Mouse (Mus musculus): ENCODE measurements around the gene Olfr552. TPM values are rescaled to one million over a fixed set of nuclear protein-coding genes. Genes with fewer than 3 reads are reported as not detected.
"Not testable (repeated sequence)": the region's sequence is repeated elsewhere in the genome, so short reads cannot be mapped to it uniquely, and the experiment has no call there.

The Olfr552 gene
- polyA plus RNA-seq, 1 experiment from 2014 or later: not detected

DNA sequence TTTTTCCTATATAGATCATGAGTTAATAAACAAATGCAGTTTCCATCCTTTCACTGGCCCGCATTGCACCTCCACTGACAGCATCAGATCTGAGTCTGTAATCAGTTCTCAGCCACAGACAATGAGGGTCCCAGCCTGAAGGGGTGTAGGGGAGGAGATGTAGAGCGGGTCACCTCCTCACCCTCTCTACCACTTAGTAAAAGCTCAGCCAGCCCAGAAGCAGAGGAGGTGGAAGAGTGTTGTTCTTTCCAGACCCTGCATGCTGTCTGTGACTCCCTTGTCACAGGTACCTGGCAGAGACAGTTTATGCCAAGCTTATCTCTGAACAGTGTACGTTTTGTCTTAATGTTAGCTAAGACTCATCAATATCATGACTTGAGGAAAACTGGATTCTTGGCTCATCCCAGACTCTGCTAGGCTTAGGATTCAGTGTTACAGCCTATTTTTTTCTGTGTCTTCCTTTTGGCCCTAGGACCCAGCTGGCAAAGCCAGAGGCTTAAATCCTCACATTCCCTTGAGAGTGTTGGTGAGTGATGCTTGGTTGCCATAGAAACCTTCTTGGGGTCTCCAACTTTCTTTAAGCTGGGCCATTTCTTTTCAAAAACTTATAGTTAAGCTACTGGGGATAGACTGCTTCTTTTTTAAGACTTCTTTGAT lies 24.3 kb upstream of the Olfr552 start:
- TF ChIP-seq EP300 (IDR thresholded peaks at IDR 0.05; ENCODE audit: low read depth) (no peak), CTCF (IDR thresholded peaks at IDR 0.05; ENCODE audit: low read depth) (no peak)

DNA sequence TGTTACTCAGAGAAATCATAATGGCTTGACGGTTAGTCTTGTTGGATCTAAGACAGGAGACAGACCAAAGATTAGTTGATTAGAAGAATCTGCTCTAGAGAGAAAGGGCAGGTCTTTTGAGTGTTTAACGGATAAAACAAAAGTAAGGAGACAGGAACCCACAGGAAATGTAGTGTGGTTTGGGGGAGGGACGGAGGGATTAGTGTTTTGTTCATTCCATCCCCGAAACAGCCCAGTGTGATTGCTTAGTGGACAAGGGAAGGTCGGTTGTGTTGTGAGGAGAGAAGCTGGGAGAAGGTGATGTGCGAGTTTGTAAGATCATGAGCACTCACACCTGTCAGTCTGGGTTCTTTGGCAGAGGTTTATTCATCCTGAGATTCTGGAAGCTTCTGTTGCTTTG lies 21.6 kb upstream of the Olfr552 start:
- DNase-seq: no peak
- Histone ChIP-seq H3K4me3 (ENCODE audit: low read depth, low read length) (no peak overlapping the region), H3K4me2 (ENCODE audit: low read depth, low read length) (no peak overlapping the region), H3K27ac (ENCODE audit: low read depth) (no peak overlapping the region), H3K36me3 (replicated peaks; ENCODE audit: insufficient read depth, low read length) (no peaks in the 10 kb centered on the region), H3K9me3 (ENCODE audit: low read length) (no peaks in the 10 kb centered on the region), H3K9ac (replicated peaks) (no peak overlapping the region), H3K27me3 (ENCODE audit: insufficient read depth, low read length) (no peaks in the 10 kb centered on the region), H3K4me1 (ENCODE audit: insufficient read depth) (no peaks in the 10 kb centered on the region)
- WGBS (ENCODE audit: insufficient replicate concordance): 31% methylated on average over 6 of the region's 6 CpGs
- no peak for TF ChIP-seq EP300 (IDR thresholded peaks at IDR 0.05; ENCODE audit: low read depth)
- no peak for TF ChIP-seq CTCF (IDR thresholded peaks at IDR 0.05; ENCODE audit: low read depth)
- no peak for ATAC-seq

More for the DNA sequence above, 24.3 kb upstream of the Olfr552 start:
- H3K36me3 ChIP-seq (replicated peaks; ENCODE audit: insufficient read depth, low read length): no peaks in the 10 kb centered on the region
- DNase-seq (no peak), ATAC-seq (no peak)
- H3K27ac ChIP-seq (ENCODE audit: low read depth): no peak overlapping the region
- no peak overlapping the region for H3K9ac ChIP-seq (replicated peaks)
- no peaks in the 10 kb centered on the region for H3K27me3 ChIP-seq (ENCODE audit: insufficient read depth, low read length)
- H3K4me2 ChIP-seq (ENCODE audit: low read depth, low read length): no peak overlapping the region
- 61% methylated on average over 3 of the region's 3 CpGs for WGBS (ENCODE audit: insufficient replicate concordance)
- no peak overlapping the region for H3K4me3 ChIP-seq (ENCODE audit: low read depth, low read length)
- no peaks in the 10 kb centered on the region for H3K4me1 ChIP-seq (ENCODE audit: insufficient read depth)
- H3K9me3 ChIP-seq (ENCODE audit: low read length): no peaks in the 10 kb centered on the region

DNA sequence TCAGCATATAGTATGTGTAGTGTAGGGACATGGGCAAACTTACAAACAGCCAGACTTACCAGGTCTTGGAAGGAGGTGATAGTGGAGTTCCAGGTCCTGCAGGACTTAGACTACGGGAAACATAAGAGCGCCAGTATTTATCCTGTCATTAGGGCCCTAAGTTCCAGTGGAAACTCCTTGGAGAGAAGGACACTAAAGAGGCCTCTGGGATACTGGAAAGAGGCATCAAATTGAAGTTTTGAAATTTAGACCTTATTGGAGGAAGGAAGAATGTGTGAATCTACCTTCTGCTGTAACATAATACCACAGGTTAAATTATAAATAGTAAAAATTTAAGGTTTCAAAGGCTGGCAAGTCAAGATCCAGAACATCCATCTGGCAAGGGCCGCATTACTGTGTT lies 5.8 kb upstream of the Olfr552 start, which contains the start of gene Olfr551:
TSS of gene Olfr551 (minus strand) at position 101 of the 400 bp plus-strand sequence.
- Histone ChIP-seq H3K4me2 (ENCODE audit: low read depth, low read length) (no peak within 1 kb of the TSS), H3K4me3 (ENCODE audit: low read depth, low read length) (no peak within 1 kb of the TSS), H3K4me1 (ENCODE audit: insufficient read depth) (no peaks in the 10 kb centered on the region), H3K27ac (ENCODE audit: low read depth) (no peak within 1 kb of the TSS), H3K36me3 (replicated peaks; ENCODE audit: insufficient read depth, low read length) (no peaks in the 10 kb centered on the region), H3K9me3 (ENCODE audit: low read length) (no peaks in the 10 kb centered on the region), H3K27me3 (ENCODE audit: insufficient read depth, low read length) (no peaks in the 10 kb centered on the region), H3K9ac (replicated peaks) (no peak within 1 kb of the TSS)
- TF ChIP-seq CTCF (IDR thresholded peaks at IDR 0.05; ENCODE audit: low read depth): no peak
- no peak for TF ChIP-seq EP300 (IDR thresholded peaks at IDR 0.05; ENCODE audit: low read depth)
- ATAC-seq (no peak), DNase-seq (no peak)
- WGBS (ENCODE audit: insufficient replicate concordance): 79% methylated on average over 3 of the region's 3 CpGs

DNA sequence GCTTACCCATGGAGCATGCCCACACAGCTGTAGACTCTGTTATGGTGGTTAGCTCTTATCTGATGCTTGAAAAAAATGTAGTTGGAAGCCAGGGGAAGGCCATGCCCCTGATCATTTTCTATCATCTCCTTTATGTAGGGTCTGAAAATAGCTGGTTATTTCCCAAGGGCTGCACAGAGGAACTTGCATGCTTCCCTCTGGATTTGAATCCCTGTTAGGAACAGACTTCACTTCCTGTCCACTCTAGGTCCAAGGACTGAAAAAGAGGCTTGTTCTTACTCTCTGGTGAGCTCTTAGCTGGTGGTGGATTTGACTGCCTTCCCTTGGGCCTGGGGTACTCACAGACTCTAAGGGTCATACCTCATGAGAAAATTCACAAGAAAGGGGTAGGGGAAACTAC lies 20.5 kb downstream of the Olfr552 start, which contains the start of gene Olfr553:
TSS of gene Olfr553 (minus strand) at position 101 of the 400 bp plus-strand sequence.
- no peak for DNase-seq
- no peaks in the 10 kb centered on the region for H3K4me1 ChIP-seq (ENCODE audit: insufficient read depth)
- H3K4me3 ChIP-seq (ENCODE audit: low read depth, low read length): no peak within 1 kb of the TSS
- TF ChIP-seq CTCF (IDR thresholded peaks at IDR 0.05; ENCODE audit: low read depth) (no peak), EP300 (IDR thresholded peaks at IDR 0.05; ENCODE audit: low read depth) (no peak)
- H3K4me2 ChIP-seq (ENCODE audit: low read depth, low read length): no peak within 1 kb of the TSS
- H3K9ac ChIP-seq (replicated peaks): no peak within 1 kb of the TSS
- H3K27me3 ChIP-seq (ENCODE audit: insufficient read depth, low read length): no peaks in the 10 kb centered on the region
- no peaks in the 10 kb centered on the region for H3K9me3 ChIP-seq (ENCODE audit: low read length)
- ATAC-seq: no peak
- no peaks in the 10 kb centered on the region for H3K36me3 ChIP-seq (replicated peaks; ENCODE audit: insufficient read depth, low read length)
- no peak within 1 kb of the TSS for H3K27ac ChIP-seq (ENCODE audit: low read depth)

DNA sequence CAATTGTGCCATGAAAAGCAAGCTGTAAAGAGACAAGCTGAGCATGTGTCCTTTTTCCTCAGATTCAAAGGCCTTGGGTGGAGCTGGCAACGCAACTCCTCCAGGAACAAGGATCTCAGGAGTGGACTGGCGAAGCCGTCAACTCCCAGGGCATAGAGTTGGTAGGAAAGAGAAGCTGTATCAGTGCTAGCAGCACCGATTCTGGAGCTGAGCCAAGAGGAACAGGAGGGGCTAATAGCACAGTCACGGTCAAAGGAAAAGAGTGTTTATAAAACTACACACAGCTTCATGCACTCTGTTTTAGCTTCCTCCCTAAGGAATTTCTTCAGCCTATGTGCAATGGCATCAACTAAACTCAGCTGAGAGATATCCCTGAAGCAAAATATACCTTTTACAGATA lies 22.0 kb downstream of the Olfr552 start:
- Histone ChIP-seq H3K27me3 (ENCODE audit: insufficient read depth, low read length) (no peaks in the 10 kb centered on the region), H3K4me3 (ENCODE audit: low read depth, low read length) (no peak overlapping the region), H3K9me3 (ENCODE audit: low read length) (no peaks in the 10 kb centered on the region), H3K27ac (ENCODE audit: low read depth) (no peak overlapping the region), H3K4me2 (ENCODE audit: low read depth, low read length) (no peak overlapping the region), H3K9ac (replicated peaks) (no peak overlapping the region), H3K4me1 (ENCODE audit: insufficient read depth) (no peaks in the 10 kb centered on the region), H3K36me3 (replicated peaks; ENCODE audit: insufficient read depth, low read length) (no peaks in the 10 kb centered on the region)
- DNase-seq: no peak
- WGBS (ENCODE audit: insufficient replicate concordance): 48% methylated on average over 5 of the region's 5 CpGs
- ATAC-seq: no peak
- TF ChIP-seq EP300 (IDR thresholded peaks at IDR 0.05; ENCODE audit: low read depth) (no peak), CTCF (IDR thresholded peaks at IDR 0.05; ENCODE audit: low read depth) (no peak)

DNA sequence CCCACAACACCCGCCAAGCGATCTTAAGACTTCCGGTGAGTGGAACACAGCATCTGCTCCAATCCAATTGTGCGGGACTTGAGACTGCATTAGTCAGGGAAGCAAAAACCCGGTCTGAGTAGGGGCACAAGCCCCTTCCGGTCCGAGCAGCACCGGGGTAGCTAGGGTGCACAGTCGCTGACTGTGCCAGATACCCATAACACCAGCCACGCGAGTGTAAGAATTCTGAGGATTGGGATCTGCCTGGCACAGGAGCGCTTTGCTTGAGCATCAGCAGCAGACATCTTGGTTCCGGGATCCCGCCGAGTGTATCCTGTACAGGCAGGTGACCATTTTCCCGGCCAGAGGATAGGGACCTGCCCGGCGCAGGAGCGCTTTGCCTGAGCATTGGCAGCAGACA lies 22.8 kb downstream of the Olfr552 start:
- H3K27me3 ChIP-seq (ENCODE audit: insufficient read depth, low read length); H3K9me3 ChIP-seq (ENCODE audit: low read length); H3K4me1 ChIP-seq (ENCODE audit: insufficient read depth); ATAC-seq; H3K36me3 ChIP-seq (replicated peaks; ENCODE audit: insufficient read depth, low read length); H3K27ac ChIP-seq (ENCODE audit: low read depth); H3K4me3 ChIP-seq (ENCODE audit: low read depth, low read length); H3K9ac ChIP-seq (replicated peaks); DNase-seq; H3K4me2 ChIP-seq (ENCODE audit: low read depth, low read length): not testable (repeated sequence)
- 81% methylated on average over 18 of the region's 19 CpGs for WGBS (ENCODE audit: insufficient replicate concordance)

DNA sequence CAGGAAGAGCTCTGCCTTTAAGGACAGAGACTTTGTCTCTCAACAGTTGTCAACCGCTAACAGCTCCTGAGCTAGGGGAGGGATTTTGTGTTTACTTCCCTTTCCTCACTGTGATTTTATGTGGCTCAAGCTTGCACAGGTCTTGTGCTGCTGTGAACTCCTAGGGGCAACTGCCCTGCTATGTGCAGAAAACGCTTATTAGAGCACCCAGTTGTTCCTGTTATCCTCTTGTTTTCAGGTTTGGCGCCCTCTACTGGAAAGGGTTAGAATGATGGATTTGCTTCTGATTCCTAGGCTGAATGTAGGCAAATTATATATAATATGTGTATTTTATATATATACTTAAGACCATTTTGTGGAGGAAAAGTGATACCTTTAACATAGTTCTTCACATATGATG lies 39.1 kb downstream of the Olfr552 start:
- WGBS (ENCODE audit: insufficient replicate concordance): 16% methylated on average over 3 of the region's 3 CpGs
- TF ChIP-seq EP300 (IDR thresholded peaks at IDR 0.05; ENCODE audit: low read depth) (no peak), CTCF (IDR thresholded peaks at IDR 0.05; ENCODE audit: low read depth) (peak; percentile 79)
- Histone ChIP-seq H3K4me1 (ENCODE audit: insufficient read depth) (no peaks in the 10 kb centered on the region), H3K9me3 (ENCODE audit: low read length) (no peaks in the 10 kb centered on the region), H3K4me2 (ENCODE audit: low read depth, low read length) (no peak overlapping the region), H3K9ac (replicated peaks) (no peak overlapping the region), H3K27me3 (ENCODE audit: insufficient read depth, low read length) (no peaks in the 10 kb centered on the region), H3K4me3 (ENCODE audit: low read depth, low read length) (no peak overlapping the region), H3K36me3 (replicated peaks; ENCODE audit: insufficient read depth, low read length) (no peaks in the 10 kb centered on the region), H3K27ac (ENCODE audit: low read depth) (no peak overlapping the region)
- ATAC-seq (no peak), DNase-seq (peak; percentile 26)
